In genomic region chr7:105640894-105641255, GRCm38 (mm10) we compare ENCODE assay signal across 8 mouse cellular contexts. TPM values are rescaled to one million over a fixed set of nuclear protein-coding genes. Genes with fewer than 3 reads are reported as not detected.
DNase-seq lines count a peak whose midpoint lies in the region; ATAC-seq and TF ChIP-seq lines count a peak whose summit lies in the region.

No protein-coding gene starts in this region.

- H3K4me3 ChIP-seq in left cerebral cortex, adult 2 months: peak overlapping the region; percentile 77
- peak overlapping the region; percentile 98 for H3K4me3 ChIP-seq in bone marrow, adult 2 months (replicated peaks; ENCODE audit: control insufficient read depth, low read depth, low read length)
- peak overlapping the region; percentile 55 for H3K4me3 ChIP-seq in forebrain, embryonic 15.5 days
- H3K4me3 ChIP-seq in limb, embryonic 10.5 days: peak overlapping the region; percentile 82
- H3K4me3 ChIP-seq in midbrain, postnatal 0 days (ENCODE audit: low read depth, low read length): peak overlapping the region; percentile 49

- peaks cover 1% of the 10 kb centered on the region; the same call in 1 of the 2 replicates for H3K4me1 ChIP-seq in bone marrow, adult 2 months (ENCODE audit: control insufficient read depth, insufficient read depth, low read length)
- H3K4me1 ChIP-seq in forebrain, embryonic 15.5 days: peaks cover 24% of the 10 kb centered on the region
- peaks cover 23% of the 10 kb centered on the region for H3K4me1 ChIP-seq in limb, embryonic 10.5 days
- peaks cover 14% of the 10 kb centered on the region for H3K4me1 ChIP-seq in midbrain, postnatal 0 days (ENCODE audit: insufficient read depth, low read length)

- H3K9me3 ChIP-seq in forebrain, embryonic 15.5 days: no peaks in the 10 kb centered on the region
- H3K9me3 ChIP-seq in limb, embryonic 10.5 days (replicated peaks): no peaks in the 10 kb centered on the region
- no peaks in the 10 kb centered on the region for H3K9me3 ChIP-seq in midbrain, postnatal 0 days (ENCODE audit: low read length)

- peak overlapping the region; percentile 82 for H3K27ac ChIP-seq in left cerebral cortex, adult 2 months
- H3K27ac ChIP-seq in bone marrow, adult 2 months (ENCODE audit: control insufficient read depth, insufficient read depth, low read depth, low read length, poor library complexity): peak overlapping the region; percentile 95
- peak overlapping the region; percentile 80 for H3K27ac ChIP-seq in forebrain, embryonic 15.5 days (replicated peaks)
- peak overlapping the region; percentile 87 for H3K27ac ChIP-seq in limb, embryonic 10.5 days
- H3K27ac ChIP-seq in midbrain, postnatal 0 days (ENCODE audit: low read depth, low read length): peak overlapping the region; percentile 84

- no peak for TF ChIP-seq POLR2A in bone marrow, adult 2 months (IDR thresholded peaks at IDR 0.05; ENCODE audit: borderline replicate concordance, control insufficient read depth, low read depth, low read length)

- H3K4me2 ChIP-seq in forebrain, embryonic 15.5 days (replicated peaks): peak overlapping the region; percentile 93
- peak overlapping the region; percentile 63 for H3K4me2 ChIP-seq in midbrain, postnatal 0 days (ENCODE audit: low read depth, low read length, poor library complexity, severe bottlenecking)

- H3K36me3 ChIP-seq in forebrain, embryonic 15.5 days: peaks cover 26% of the 10 kb centered on the region
- peaks cover 49% of the 10 kb centered on the region for H3K36me3 ChIP-seq in limb, embryonic 10.5 days
- H3K36me3 ChIP-seq in midbrain, postnatal 0 days (ENCODE audit: insufficient read depth, low read length): peaks cover 23% of the 10 kb centered on the region

- peak overlapping the region; percentile 79 for H3K9ac ChIP-seq in forebrain, embryonic 15.5 days (replicated peaks)
- peak overlapping the region; percentile 46 for H3K9ac ChIP-seq in midbrain, postnatal 0 days (replicated peaks; ENCODE audit: low read length, poor library complexity, severe bottlenecking)

- no peak for TF ChIP-seq CTCF in left cerebral cortex, adult 2 months (IDR thresholded peaks at IDR 0.05)
- no peak for TF ChIP-seq CTCF in bone marrow, adult 2 months (IDR thresholded peaks at IDR 0.05; ENCODE audit: control insufficient read depth, insufficient read depth, low read length)
- peak; percentile 24; the same call in 1 of the 2 replicates for TF ChIP-seq CTCF in midbrain, postnatal 0 days (IDR thresholded peaks at IDR 0.05)

- H3K27me3 ChIP-seq in forebrain, embryonic 15.5 days: no peaks in the 10 kb centered on the region
- H3K27me3 ChIP-seq in limb, embryonic 10.5 days (ENCODE audit: low read depth, poor library complexity, severe bottlenecking): no peaks in the 10 kb centered on the region
- H3K27me3 ChIP-seq in midbrain, postnatal 0 days (ENCODE audit: insufficient read depth, low read length): no peaks in the 10 kb centered on the region

- intact Hi-C loops in left cerebral cortex, adult 2 months (cut with DNase I): loop anchor here (5.0 kb wide), 2 partner anchors 96 to 171 kb away; partner anchors contain the start of genes Ilk, Mrpl17 and Rrp8

- no peak for ATAC-seq in forebrain, embryonic 15.5 days (replicated peaks)
- no peak for ATAC-seq in midbrain, postnatal 0 days (ENCODE audit: low FRiP score)

- 1% methylated on average over 18 of the region's 18 CpGs for WGBS in bone marrow, adult 2 months
- WGBS in forebrain, embryonic 15.5 days: under 1% methylated on average over 18 of the region's 18 CpGs
- 1% methylated on average over 18 of the region's 18 CpGs for WGBS in limb, embryonic 10.5 days
- WGBS in midbrain, postnatal 0 days: 2% methylated on average over 17 of the region's 18 CpGs

- no peak for DNase-seq in left cerebral cortex, adult 2 months (ENCODE audit: extremely low spot score in 1 of 2, low spot score in 2 of 2)
- no peak for DNase-seq in left cerebral cortex, adult 8-10 months (ENCODE audit: low spot score in 2 of 2)
- DNase-seq in limb, embryonic 10.5 days (ENCODE audit: low spot score): no peak
- no peak for DNase-seq in midbrain, postnatal 0 days (ENCODE audit: low spot score)
- DNase-seq in MN1 (ENCODE audit: low spot score): no peak
- no peak for DNase-seq in layer of hippocampus, postnatal 25 days (ENCODE audit: extremely low spot score in 1 of 2, low spot score in 1 of 2)

RNA-seq across cellular contexts. Expression of gene Gm45799, which starts 0.5 kb away (rescaled TPM):
- total RNA-seq in left cerebral cortex, adult 2 months (2021): 10 to 100 TPM; 11.4 to 18.8 TPM
- 10 to 100 TPM in 2 of 4 experiments, 1 to 10 TPM in 2; 9.3 to 13.0 (median 11.2) TPM for total RNA-seq in left cerebral cortex, adult 8-10 months (2022)
- polyA plus RNA-seq in bone marrow, adult 2 months (2011; ENCODE audit: insufficient read depth, insufficient read length, low replicate concordance, missing spikeins): 1.4 and 6.0 TPM in 2 replicates
- polyA plus RNA-seq in forebrain, embryonic 15.5 days (2015; fragmentation: Nextera tagmentation; extraction: Ambion mirVana): 6.9 and 14.7 TPM in 2 replicates
- 14.0 and 17.1 TPM in 2 replicates for polyA plus RNA-seq in limb, embryonic 10.5 days (2016; fragmentation: Nextera tagmentation; extraction: Ambion mirVana)
- total RNA-seq in midbrain, postnatal 0 days (2014; rRNA removed): 55.3 and 65.6 TPM in 2 replicates
- 11.3 and 23.7 TPM in 2 replicates for polyA plus RNA-seq in midbrain, postnatal 0 days (2015; fragmentation: Nextera tagmentation; extraction: Ambion mirVana)
- 1 to 10 TPM; 8.8 to 9.6 TPM for total RNA-seq in layer of hippocampus, postnatal 25 days (2021)

RNA-seq across cellular contexts. Expression of gene Arfip2, which starts 0.7 kb away (rescaled TPM):
- 100 to 1,000 TPM in 1 of 2 experiments, 10 to 100 TPM in 1; 93.3 to 109 TPM for total RNA-seq in left cerebral cortex, adult 2 months (2021)
- 100 to 1,000 TPM in 1 of 4 experiments, 10 to 100 TPM in 3; 84.6 to 108 (median 91.6) TPM for total RNA-seq in left cerebral cortex, adult 8-10 months (2022)
- 10.2 and 13.3 TPM in 2 replicates for polyA plus RNA-seq in bone marrow, adult 2 months (2011; ENCODE audit: insufficient read depth, insufficient read length, low replicate concordance, missing spikeins)
- polyA plus RNA-seq in forebrain, embryonic 15.5 days (2015; fragmentation: Nextera tagmentation; extraction: Ambion mirVana): 80.6 and 85.6 TPM in 2 replicates
- polyA plus RNA-seq in limb, embryonic 10.5 days (2016; fragmentation: Nextera tagmentation; extraction: Ambion mirVana): 60.0 and 67.4 TPM in 2 replicates
- total RNA-seq in midbrain, postnatal 0 days (2014; rRNA removed): 62.1 and 90.0 TPM in 2 replicates
- 84.9 and 95.3 TPM in 2 replicates for polyA plus RNA-seq in midbrain, postnatal 0 days (2015; fragmentation: Nextera tagmentation; extraction: Ambion mirVana)
- 100 to 1,000 TPM in 1 of 2 experiments, 10 to 100 TPM in 1; 94.0 to 102 TPM for total RNA-seq in layer of hippocampus, postnatal 25 days (2021)

RNA-seq across cellular contexts. Expression of gene Timm10b, which starts 1.0 kb away (rescaled TPM):
- total RNA-seq in left cerebral cortex, adult 2 months (2021): 10 to 100 TPM; 67.8 to 76.8 TPM
- 10 to 100 TPM; 63.0 to 74.1 (median 68.2) TPM for total RNA-seq in left cerebral cortex, adult 8-10 months (2022)
- polyA plus RNA-seq in bone marrow, adult 2 months (2011; ENCODE audit: insufficient read depth, insufficient read length, low replicate concordance, missing spikeins): 76.3 and 146 TPM in 2 replicates
- polyA plus RNA-seq in forebrain, embryonic 15.5 days (2015; fragmentation: Nextera tagmentation; extraction: Ambion mirVana): 135 and 139 TPM in 2 replicates
- polyA plus RNA-seq in limb, embryonic 10.5 days (2016; fragmentation: Nextera tagmentation; extraction: Ambion mirVana): 173 and 196 TPM in 2 replicates
- 36.4 and 107 TPM in 2 replicates for total RNA-seq in midbrain, postnatal 0 days (2014; rRNA removed)
- polyA plus RNA-seq in midbrain, postnatal 0 days (2015; fragmentation: Nextera tagmentation; extraction: Ambion mirVana): 170 and 179 TPM in 2 replicates
- 10 to 100 TPM; 71.3 to 86.2 TPM for total RNA-seq in layer of hippocampus, postnatal 25 days (2021)

RNA-seq across cellular contexts. Expression of gene Trim3, which starts 7.5 kb away (rescaled TPM):
- total RNA-seq in left cerebral cortex, adult 2 months (2021): 100 to 1,000 TPM; 151 to 165 TPM
- 100 to 1,000 TPM; 137 to 154 (median 148) TPM for total RNA-seq in left cerebral cortex, adult 8-10 months (2022)
- 7.6 and 15.9 TPM in 2 replicates for polyA plus RNA-seq in bone marrow, adult 2 months (2011; ENCODE audit: insufficient read depth, insufficient read length, low replicate concordance, missing spikeins)
- polyA plus RNA-seq in forebrain, embryonic 15.5 days (2015; fragmentation: Nextera tagmentation; extraction: Ambion mirVana): 69.4 and 72.3 TPM in 2 replicates
- polyA plus RNA-seq in limb, embryonic 10.5 days (2016; fragmentation: Nextera tagmentation; extraction: Ambion mirVana): 24.5 and 31.2 TPM in 2 replicates
- 164 and 171 TPM in 2 replicates for total RNA-seq in midbrain, postnatal 0 days (2014; rRNA removed)
- polyA plus RNA-seq in midbrain, postnatal 0 days (2015; fragmentation: Nextera tagmentation; extraction: Ambion mirVana): 108 and 109 TPM in 2 replicates
- 100 to 1,000 TPM; 124 to 145 TPM for total RNA-seq in layer of hippocampus, postnatal 25 days (2021)

RNA-seq across cellular contexts. Expression of gene Dnhd1, which starts 9.8 kb away (rescaled TPM):
- total RNA-seq in left cerebral cortex, adult 2 months (2021): 1 to 10 TPM; 7.1 to 7.6 TPM
- 1 to 10 TPM; 4.8 to 6.3 (median 5.7) TPM for total RNA-seq in left cerebral cortex, adult 8-10 months (2022)
- polyA plus RNA-seq in bone marrow, adult 2 months (2011; ENCODE audit: insufficient read depth, insufficient read length, low replicate concordance, missing spikeins): 0.40 and 4.5 TPM in 2 replicates
- 0.42 and 0.86 TPM in 2 replicates for polyA plus RNA-seq in forebrain, embryonic 15.5 days (2015; fragmentation: Nextera tagmentation; extraction: Ambion mirVana)
- polyA plus RNA-seq in limb, embryonic 10.5 days (2016; fragmentation: Nextera tagmentation; extraction: Ambion mirVana): 0.31 and 1.1 TPM in 2 replicates
- 3.8 and 5.2 TPM in 2 replicates for total RNA-seq in midbrain, postnatal 0 days (2014; rRNA removed)
- polyA plus RNA-seq in midbrain, postnatal 0 days (2015; fragmentation: Nextera tagmentation; extraction: Ambion mirVana): 1.8 and 1.9 TPM in 2 replicates
- total RNA-seq in layer of hippocampus, postnatal 25 days (2021): 1 to 10 TPM; 4.6 to 5.4 TPM
